Mouse (Mus musculus): ENCODE data around the gene Rbfox3. TPM values are rescaled to one million over a fixed set of nuclear protein-coding genes. Genes with fewer than 3 reads are reported as not detected.

Rbfox3 gene
- total RNA-seq, 2 experiments from 2014 or later: 0.13 to 0.20 TPM

DNA sequence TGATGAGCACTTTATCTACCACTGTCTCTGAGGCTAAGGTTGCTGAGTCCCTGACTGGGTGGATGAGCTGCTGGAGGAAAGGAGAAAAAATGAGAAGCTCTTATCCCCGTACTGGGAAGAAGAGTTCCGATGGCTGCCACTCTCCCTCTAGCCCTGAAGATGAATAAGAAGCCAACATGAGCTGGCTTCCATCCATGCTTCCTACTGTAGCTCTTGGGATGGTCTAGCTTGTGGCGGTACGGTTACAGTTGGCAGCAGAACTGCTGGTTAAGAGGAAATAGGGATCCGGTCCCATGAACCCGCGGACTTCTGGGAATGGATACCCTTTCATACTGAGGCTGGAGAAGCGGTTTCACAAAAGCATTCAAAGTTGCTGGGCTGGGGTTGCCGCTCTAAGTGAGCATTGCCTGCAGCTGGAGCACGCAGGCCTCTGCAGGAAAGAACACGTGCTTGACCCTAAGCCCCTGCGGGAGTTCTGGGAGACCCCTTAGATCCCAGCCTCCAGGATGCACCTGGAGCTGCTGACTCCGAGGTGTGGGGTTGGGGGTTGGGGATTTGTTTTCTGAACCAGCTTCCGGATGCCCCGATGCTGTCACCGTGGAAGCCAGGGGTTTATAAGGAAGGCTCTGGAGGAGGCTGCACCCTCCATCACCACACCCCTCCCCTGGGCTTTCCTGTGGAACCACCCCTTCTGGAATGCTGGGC is 215.0 kb downstream of the Rbfox3 start:
- H3K4me3 ChIP-seq: no peak overlapping the region
- intact Hi-C loops (cut with DNase I): no loop called here
- no peak overlapping the region for H3K27ac ChIP-seq
- TF ChIP-seq CTCF (IDR thresholded peaks at IDR 0.05): no peak
- no peak for DNase-seq

DNA sequence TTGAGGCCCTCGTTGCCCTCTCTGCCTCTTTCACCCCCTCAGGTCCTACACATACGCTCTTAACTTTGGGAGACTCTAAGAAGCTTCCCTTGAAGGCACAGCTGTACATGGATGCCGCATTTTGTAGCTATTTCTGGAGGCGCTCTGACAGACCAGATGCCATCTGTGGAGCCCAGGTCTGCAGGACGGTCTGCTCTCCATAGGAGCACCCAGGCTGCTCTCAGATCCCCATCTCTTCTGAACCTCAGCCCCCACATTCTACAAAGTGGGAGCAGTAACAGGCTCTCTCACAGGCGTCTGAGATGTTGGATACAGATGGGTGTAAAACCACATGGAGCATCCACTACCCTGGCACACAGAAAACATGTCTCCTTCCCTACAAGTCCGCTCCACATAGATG is 218.1 kb downstream of the Rbfox3 start:
- TF ChIP-seq CTCF (IDR thresholded peaks at IDR 0.05): no peak
- H3K4me3 ChIP-seq: no peak overlapping the region
- no peak overlapping the region for H3K27ac ChIP-seq
- intact Hi-C loops (cut with DNase I): no loop called here
- no peak for DNase-seq

DNA sequence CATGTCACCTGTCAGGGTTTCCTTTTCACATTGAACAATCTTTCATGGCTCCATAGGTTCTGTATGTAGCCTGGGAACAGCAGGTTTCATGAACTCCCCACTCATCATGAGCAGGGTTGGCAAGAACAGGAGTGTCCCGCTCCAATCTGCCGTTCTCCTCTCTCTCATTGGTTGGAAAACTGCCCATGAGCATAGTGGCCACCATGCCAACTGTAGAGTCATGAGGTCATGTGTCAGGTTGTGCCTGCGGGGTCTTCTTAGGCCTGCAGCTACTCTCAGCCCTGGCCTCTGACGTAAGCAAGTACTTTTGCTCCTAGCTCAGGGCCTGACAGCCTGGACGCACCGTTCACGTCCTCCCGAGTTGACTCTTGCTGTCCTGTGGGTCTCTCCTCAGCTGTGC is 221.1 kb downstream of the Rbfox3 start:
- no peak for TF ChIP-seq CTCF (IDR thresholded peaks at IDR 0.05)
- DNase-seq: no peak
- Histone ChIP-seq H3K27ac (no peak overlapping the region), H3K4me3 (no peak overlapping the region)
- intact Hi-C loops (cut with DNase I): no loop called here

- no peak for DNase-seq
- no peak overlapping the region for H3K4me3 ChIP-seq
- H3K27ac ChIP-seq: no peak overlapping the region
- no peak for TF ChIP-seq CTCF (IDR thresholded peaks at IDR 0.05)
- intact Hi-C loops (cut with DNase I): no loop called here
Observed at GRCm38 (mm10) chr11:118685397-118685796, 226.0 kb downstream of the Rbfox3 start.

- DNase-seq: no peak
- Histone ChIP-seq H3K27ac (no peak overlapping the region), H3K4me3 (no peak overlapping the region)
- TF ChIP-seq CTCF (IDR thresholded peaks at IDR 0.05): no peak
- intact Hi-C loops (cut with DNase I): no loop called here
Observed at GRCm38 (mm10) chr11:118684665-118685064, 226.7 kb downstream of the Rbfox3 start.

DNA sequence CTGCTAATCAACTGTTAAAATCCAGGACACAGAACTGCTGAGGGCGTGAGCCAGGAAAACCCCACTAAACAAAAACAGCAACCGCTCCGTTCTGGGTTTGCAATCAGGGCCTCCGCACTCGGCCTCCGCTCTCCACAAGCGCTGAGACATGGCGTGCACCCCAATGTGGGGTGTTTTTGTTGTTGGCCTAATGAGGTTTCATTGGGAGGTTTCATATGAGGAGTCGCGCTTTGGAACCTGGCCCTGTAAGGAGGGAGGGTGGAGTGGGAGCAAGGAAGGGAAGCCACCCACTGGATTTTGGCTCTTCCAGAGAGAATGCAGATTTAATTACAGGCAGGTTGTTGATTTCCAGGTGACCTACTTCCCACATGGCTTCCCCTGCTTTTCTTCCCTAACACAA is 230.7 kb downstream of the Rbfox3 start:
- Histone ChIP-seq H3K27ac (no peak overlapping the region), H3K4me3 (no peak overlapping the region)
- TF ChIP-seq CTCF (IDR thresholded peaks at IDR 0.05): no peak
- DNase-seq: no peak
- intact Hi-C loops (cut with DNase I): no loop called here

DNA sequence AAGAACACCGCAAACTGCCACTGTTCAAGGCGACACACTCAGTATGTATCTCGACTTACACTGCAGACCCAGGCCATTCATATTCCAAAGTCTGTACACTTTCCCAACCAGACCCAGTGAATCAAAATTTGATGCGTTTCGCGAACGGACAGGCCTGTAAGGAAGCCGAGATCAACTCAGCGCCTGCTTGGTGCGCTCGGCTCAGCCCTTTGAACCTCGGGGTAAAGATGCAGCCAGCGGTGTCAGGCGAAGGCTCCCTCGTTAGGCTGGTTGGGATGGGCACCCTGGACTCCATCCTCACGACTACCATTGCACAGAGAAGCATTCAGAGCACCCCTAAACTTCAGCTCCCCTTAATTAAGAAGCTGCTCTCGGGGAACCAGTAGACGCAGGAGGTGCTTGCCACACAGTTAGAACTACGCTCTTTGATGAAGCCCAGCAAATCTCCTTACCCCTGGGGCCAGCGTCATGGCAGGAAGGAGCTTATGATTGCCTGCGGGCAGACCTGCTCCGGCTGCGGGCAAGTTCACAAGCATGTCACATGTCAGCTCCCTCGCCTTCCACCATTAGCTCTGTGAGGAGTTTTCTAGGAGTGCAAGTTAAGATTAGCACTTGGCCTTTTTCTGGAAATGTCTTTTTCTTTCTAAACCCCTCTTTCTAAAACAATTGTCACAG is 231.5 kb downstream of the Rbfox3 start:
- intact Hi-C loops (cut with DNase I): no loop called here
- Histone ChIP-seq H3K27ac (no peak overlapping the region), H3K4me3 (no peak overlapping the region)
- no peak for DNase-seq
- TF ChIP-seq CTCF (IDR thresholded peaks at IDR 0.05): no peak

- no peak for TF ChIP-seq CTCF (IDR thresholded peaks at IDR 0.05)
- Histone ChIP-seq H3K4me3 (no peak overlapping the region), H3K27ac (no peak overlapping the region)
- intact Hi-C loops (cut with DNase I): no loop called here
- DNase-seq: no peak
Observed at GRCm38 (mm10) chr11:118678515-118679104, 232.8 kb downstream of the Rbfox3 start.

GRCm38 (mm10) chr11:118677277-118677676 is 234.1 kb downstream of the Rbfox3 start:
- no peak overlapping the region for H3K27ac ChIP-seq
- intact Hi-C loops (cut with DNase I): no loop called here
- H3K4me3 ChIP-seq: no peak overlapping the region
- no peak for DNase-seq
- TF ChIP-seq CTCF (IDR thresholded peaks at IDR 0.05): no peak

GRCm38 (mm10) chr11:118676364-118676763 is 235.0 kb downstream of the Rbfox3 start:
- Histone ChIP-seq H3K27ac (no peak overlapping the region), H3K4me3 (no peak overlapping the region)
- TF ChIP-seq CTCF (IDR thresholded peaks at IDR 0.05): no peak
- no peak for DNase-seq
- intact Hi-C loops (cut with DNase I): no loop called here

DNA sequence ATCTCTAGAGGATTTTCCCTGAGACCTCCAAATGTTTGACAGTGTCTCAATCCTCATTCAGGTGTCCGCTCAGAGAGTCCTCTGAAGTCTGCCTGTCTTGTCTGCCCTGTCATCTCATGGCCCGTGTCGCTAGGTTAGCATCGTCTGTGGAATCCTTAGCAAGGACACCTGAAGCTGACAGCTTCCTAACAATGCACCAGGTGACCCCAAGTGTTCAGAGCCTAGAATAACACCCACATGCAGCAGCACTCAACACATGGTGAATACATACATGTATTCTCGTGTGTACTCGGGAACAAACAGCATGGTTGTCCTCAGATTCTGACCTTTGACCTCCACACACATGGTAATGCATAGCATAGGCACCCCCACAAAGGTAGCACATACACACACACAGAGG is 239.4 kb downstream of the Rbfox3 start:
- no peak for DNase-seq
- intact Hi-C loops (cut with DNase I): no loop called here
- no peak; the same call in 1 of the 2 replicates for TF ChIP-seq CTCF (IDR thresholded peaks at IDR 0.05)
- no peak overlapping the region for H3K4me3 ChIP-seq
- H3K27ac ChIP-seq: no peak overlapping the region

GRCm38 (mm10) chr11:118671216-118671615 is 240.2 kb downstream of the Rbfox3 start:
- intact Hi-C loops (cut with DNase I): no loop called here

GRCm38 (mm10) chr11:118669820-118670219 is 241.6 kb downstream of the Rbfox3 start:
- intact Hi-C loops (cut with DNase I): no loop called here
- no peak overlapping the region for H3K4me3 ChIP-seq

More at GRCm38 (mm10) chr11:118671216-118671615, 240.2 kb downstream of the Rbfox3 start:
- no peak overlapping the region for H3K27ac ChIP-seq
- DNase-seq: no peak
- no peak overlapping the region for H3K4me3 ChIP-seq
- no peak for TF ChIP-seq CTCF (IDR thresholded peaks at IDR 0.05)

More at GRCm38 (mm10) chr11:118669820-118670219, 241.6 kb downstream of the Rbfox3 start:
- DNase-seq: peak; percentile 50
- TF ChIP-seq CTCF (IDR thresholded peaks at IDR 0.05): no peak
- H3K27ac ChIP-seq: no peak overlapping the region
